Mouse (Mus musculus) lung, postnatal 10 days (tissue): ENCODE results near the gene 2310050C09Rik.

Experiments used
- DNase-seq: peaks from one replicate; pipeline ENCODE4 v3.0.0; 2021

Gene 2310050C09Rik

GRCm38 (mm10) chr3:92870116-92870515, at the start of gene 2310050C09Rik:
TSS of gene 2310050C09Rik (minus strand) at chr3:92870216.
- no peak for DNase-seq

- no peak for DNase-seq
These were observed 37.6 kb upstream of the 2310050C09Rik start for GRCm38 (mm10) chr3:92907571-92907970.

DNA sequence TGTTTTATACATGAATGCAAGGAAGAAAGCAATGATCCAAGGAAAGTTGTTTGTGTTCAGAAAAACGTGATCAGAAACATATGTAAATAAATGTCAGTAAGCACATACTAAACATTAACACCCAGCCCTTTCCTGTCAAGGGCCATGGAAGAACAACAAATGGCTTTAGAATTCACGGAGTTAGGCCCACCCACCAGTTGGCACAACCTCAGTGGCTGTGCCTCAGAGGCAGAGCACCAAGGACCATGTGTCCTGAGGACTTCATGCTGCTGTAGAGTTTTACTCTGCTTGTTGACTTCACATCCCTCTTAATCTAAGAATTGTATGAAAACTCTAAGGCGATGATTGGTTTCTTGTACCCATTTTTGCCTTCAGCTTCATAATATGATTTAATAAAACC, 35.2 kb upstream of the 2310050C09Rik start:
- DNase-seq = no peak

- no peak for DNase-seq
These were observed 33.6 kb upstream of the 2310050C09Rik start for GRCm38 (mm10) chr3:92903640-92904039.

- DNase-seq = peak; percentile 16
These were observed 33.0 kb upstream of the 2310050C09Rik start for GRCm38 (mm10) chr3:92902992-92903391.

GRCm38 (mm10) chr3:92894489-92894888, 24.5 kb upstream of the 2310050C09Rik start:
- DNase-seq = no peak

GRCm38 (mm10) chr3:92894063-92894462, 24.0 kb upstream of the 2310050C09Rik start:
- peak; percentile 3 for DNase-seq

GRCm38 (mm10) chr3:92874180-92874579, 4.2 kb upstream of the 2310050C09Rik start:
- DNase-seq = no peak

GRCm38 (mm10) chr3:92851186-92851585, 18.8 kb downstream of the 2310050C09Rik start, which contains the start of gene Lce1l:
TSS of gene Lce1l (minus strand) at chr3:92851286.
- DNase-seq = no peak

GRCm38 (mm10) chr3:92827108-92827507, 42.9 kb downstream of the 2310050C09Rik start, which contains the start of gene Kprp:
TSS of gene Kprp (minus strand) at chr3:92827247.
- peak; percentile 13 for DNase-seq

DNA sequence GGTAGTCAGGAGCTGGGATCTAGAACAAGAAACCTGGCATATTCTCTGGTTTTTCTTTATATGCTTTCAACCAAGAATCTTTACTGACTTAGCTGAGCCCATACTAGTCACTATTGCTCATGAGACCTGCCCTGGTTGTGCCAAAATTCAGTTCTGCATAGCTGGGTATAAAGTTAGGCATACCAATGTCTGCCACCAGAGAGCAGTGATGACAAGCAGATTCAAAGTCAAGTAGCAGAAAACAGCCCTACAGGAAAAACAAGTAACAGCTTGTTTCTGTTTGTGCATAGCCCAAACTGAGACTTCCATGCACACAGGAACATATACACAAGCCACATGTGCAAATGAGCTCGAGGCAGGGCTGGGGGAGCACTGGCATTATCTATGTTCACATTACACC, 44.2 kb downstream of the 2310050C09Rik start:
- DNase-seq = no peak
